Comparison of ENCODE assay signal across 8 mouse cellular contexts in genomic region chr2:144164102-144164501, GRCm38 (mm10).
DNase-seq lines count a peak whose midpoint lies in the region; ATAC-seq and TF ChIP-seq lines count a peak whose summit lies in the region.

No protein-coding gene starts in this region.

- H3K36me3 ChIP-seq in embryonic facial prominence, embryonic 15.5 days = no peaks in the 10 kb centered on the region
- no peaks in the 10 kb centered on the region for H3K36me3 ChIP-seq in heart, postnatal 0 days (replicated peaks; ENCODE audit: control insufficient read depth, insufficient read depth, low read length)
- H3K36me3 ChIP-seq in midbrain, embryonic 10.5 days = no peaks in the 10 kb centered on the region

- no peak for ATAC-seq in embryonic facial prominence, embryonic 15.5 days (ENCODE audit: insufficient number of reproducible peaks, low FRiP score, low TSS enrichment, low read depth)
- ATAC-seq in heart, postnatal 0 days (ENCODE audit: insufficient read depth, low read depth) = no peak

- no peak for TF ChIP-seq CTCF in heart, postnatal 0 days (IDR thresholded peaks at IDR 0.05; ENCODE audit: low read depth)

- intact Hi-C loops in left cerebral cortex, postnatal 14 days (cut with DNase I) = no loop called here

- peak; percentile 32 to 37 for DNase-seq in left cerebral cortex, adult 18-20 months (ENCODE audit: low spot score in 2 of 2)
- DNase-seq in left cerebral cortex, adult 8-10 months (ENCODE audit: low spot score in 2 of 2) = no peak
- DNase-seq in heart, postnatal 0 days (ENCODE audit: low spot score) = peak; percentile 57
- DNase-seq in left cerebral cortex, postnatal 14 days (ENCODE audit: low spot score in 2 of 2) = peak; percentile 29 to 61
- peak; percentile 25 for DNase-seq in midbrain, embryonic 10.5 days (ENCODE audit: low spot score)
- peak; percentile 39 for DNase-seq in testis, postnatal 14 days (ENCODE audit: low spot score)
- DNase-seq in c-Kit-positive CD71-positive TER-119-positive erythroid progenitor cells, embryonic 14.5 days (ENCODE audit: low spot score) = no peak

- H3K9ac ChIP-seq in embryonic facial prominence, embryonic 15.5 days = peak overlapping the region; percentile 21; the same call in 1 of the 2 replicates
- peak overlapping the region; percentile 19; the same call in 1 of the 2 replicates for H3K9ac ChIP-seq in heart, postnatal 0 days (replicated peaks; ENCODE audit: low read depth, low read length)

- H3K4me2 ChIP-seq in embryonic facial prominence, embryonic 15.5 days (replicated peaks) = peak overlapping the region; percentile 69
- H3K4me2 ChIP-seq in heart, postnatal 0 days (ENCODE audit: low read depth, low read length) = peak overlapping the region; percentile 74

- H3K27me3 ChIP-seq in embryonic facial prominence, embryonic 15.5 days = no peaks in the 10 kb centered on the region
- H3K27me3 ChIP-seq in heart, postnatal 0 days (ENCODE audit: control insufficient read depth, insufficient read depth, low read length) = no peaks in the 10 kb centered on the region
- peaks cover 70% of the 10 kb centered on the region for H3K27me3 ChIP-seq in midbrain, embryonic 10.5 days (ENCODE audit: low read depth, poor library complexity, severe bottlenecking)

- TF ChIP-seq EP300 in heart, postnatal 0 days (IDR thresholded peaks at IDR 0.05; ENCODE audit: low read depth) = no peak

- 3% methylated on average over 8 of the region's 8 CpGs for WGBS in embryonic facial prominence, embryonic 15.5 days
- 31% methylated on average over 8 of the region's 8 CpGs for WGBS in heart, postnatal 0 days
- WGBS in midbrain, embryonic 10.5 days = 6% methylated on average over 8 of the region's 8 CpGs

- peak overlapping the region; percentile 64 for H3K4me3 ChIP-seq in embryonic facial prominence, embryonic 15.5 days (replicated peaks)
- H3K4me3 ChIP-seq in heart, postnatal 0 days (ENCODE audit: low read depth, low read length) = no peak overlapping the region
- no peak overlapping the region for H3K4me3 ChIP-seq in midbrain, embryonic 10.5 days

- H3K27ac ChIP-seq in embryonic facial prominence, embryonic 15.5 days (replicated peaks) = peak overlapping the region; percentile 99
- H3K27ac ChIP-seq in heart, postnatal 0 days (ENCODE audit: low read depth) = peak overlapping the region; percentile 96
- peak overlapping the region; percentile 49 for H3K27ac ChIP-seq in midbrain, embryonic 10.5 days (replicated peaks)

- H3K4me1 ChIP-seq in embryonic facial prominence, embryonic 15.5 days = peaks cover 67% of the 10 kb centered on the region
- peaks cover 13% of the 10 kb centered on the region; the same call in 1 of the 2 replicates for H3K4me1 ChIP-seq in heart, postnatal 0 days (ENCODE audit: control insufficient read depth, insufficient read depth)
- peaks cover 36% of the 10 kb centered on the region for H3K4me1 ChIP-seq in midbrain, embryonic 10.5 days

- H3K9me3 ChIP-seq in embryonic facial prominence, embryonic 15.5 days (replicated peaks) = no peaks in the 10 kb centered on the region
- H3K9me3 ChIP-seq in heart, postnatal 0 days (replicated peaks; ENCODE audit: control insufficient read depth, low read length) = no peaks in the 10 kb centered on the region
- H3K9me3 ChIP-seq in midbrain, embryonic 10.5 days (replicated peaks) = no peaks in the 10 kb centered on the region

Comparison
In these comparisons a context has a peak if more than half of its experiments do, and no peak if none do; other contexts are left out.
1. DNase-seq: peak in left cerebral cortex, adult 18-20 months (2 of 2), heart, postnatal 0 days (single experiment), left cerebral cortex, postnatal 14 days (2 of 2), midbrain, embryonic 10.5 days (single experiment) and testis, postnatal 14 days (single experiment); none in left cerebral cortex, adult 8-10 months (0 of 2) and c-Kit-positive CD71-positive TER-119-positive erythroid progenitor cells, embryonic 14.5 days (single experiment).
2. H3K27ac ChIP-seq: peak in every context shown above with its lines; median percentile 99 in embryonic facial prominence, embryonic 15.5 days; 96 in heart, postnatal 0 days; 49 in midbrain, embryonic 10.5 days.